Mouse (Mus musculus): ENCODE data around the gene Efhd2. TPM values are rescaled to one million over a fixed set of nuclear protein-coding genes. Genes with fewer than 3 reads are reported as not detected.

Efhd2 gene
- total RNA-seq (2012; rRNA removed), result 6.2 and 9.2 TPM in 2 replicates

GRCm38 (mm10) chr4:141874601-141875460 is at the start of gene Efhd2:
Gene Efhd2, minus strand, starts transcription at chr4:141874920.
- Histone ChIP-seq H3K9me3 (ENCODE audit: control insufficient read depth, insufficient read depth, low read depth, low read length) (no peaks in the 10 kb centered on the region), H3K4me3 (ENCODE audit: insufficient read depth in 1 of 2, low read depth in 1 of 2, low read length in 2 of 2, poor library complexity in 1 of 2, severe bottlenecking in 1 of 2) (peak within 1 kb of the TSS; percentile 75 to 95), H3K4me1 (ENCODE audit: control insufficient read depth in 2 of 2, insufficient read depth in 2 of 2, low read length in 2 of 2, poor library complexity in 1 of 2) (peaks cover 1 to 14% of the 10 kb centered on the region in 2 experiments; a peak in 1 of 4 replicates), H3K9ac (ENCODE audit: insufficient read depth, low read depth, low read length, poor library complexity, severe bottlenecking) (peak within 1 kb of the TSS; percentile 81), H3K27ac (ENCODE audit: insufficient read depth, low read depth, low read length, poor library complexity, severe bottlenecking) (no peak within 1 kb of the TSS), H3K36me3 (ENCODE audit: control insufficient read depth, insufficient read depth, low read length, poor library complexity, severe bottlenecking) (no peaks in the 10 kb centered on the region)
- DNase-seq (ENCODE audit: low read depth, low spot score), result peak; percentile 82
- in situ Hi-C loops (cut with MboI; ENCODE audit: low sequenced_read_pairs in 2 of 2, unreplicated experiment in 2 of 2), result no loop called here
- TF ChIP-seq CHD2 (IDR thresholded peaks at IDR 0.05; ENCODE audit: low read depth, low read length) (no peak), ZNF384 (IDR thresholded peaks at IDR 0.05; ENCODE audit: low read depth, low read length) (no peak), MAFK (IDR thresholded peaks at IDR 0.05; ENCODE audit: insufficient read depth, low read depth, low read length) (no peak), ZC3H11A (IDR thresholded peaks at IDR 0.05; ENCODE audit: borderline replicate concordance, low read depth, low read length) (no peak), HCFC1 (IDR thresholded peaks at IDR 0.05; ENCODE audit: borderline replicate concordance, insufficient read depth, low read length) (no peak)

- Histone ChIP-seq H3K4me3 (ENCODE audit: insufficient read depth in 1 of 2, low read depth in 1 of 2, low read length in 2 of 2, poor library complexity in 1 of 2, severe bottlenecking in 1 of 2) (no peak overlapping the region), H3K27ac (ENCODE audit: insufficient read depth, low read depth, low read length, poor library complexity, severe bottlenecking) (no peak overlapping the region), H3K9ac (ENCODE audit: insufficient read depth, low read depth, low read length, poor library complexity, severe bottlenecking) (no peak overlapping the region), H3K4me1 (ENCODE audit: control insufficient read depth in 2 of 2, insufficient read depth in 2 of 2, low read length in 2 of 2, poor library complexity in 1 of 2) (no peaks in the 10 kb centered on the region), H3K36me3 (ENCODE audit: control insufficient read depth, insufficient read depth, low read length, poor library complexity, severe bottlenecking) (no peaks in the 10 kb centered on the region), H3K9me3 (ENCODE audit: control insufficient read depth, insufficient read depth, low read depth, low read length) (no peaks in the 10 kb centered on the region)
- DNase-seq (ENCODE audit: low read depth, low spot score), result no peak
- TF ChIP-seq ZC3H11A (IDR thresholded peaks at IDR 0.05; ENCODE audit: borderline replicate concordance, low read depth, low read length) (no peak), HCFC1 (IDR thresholded peaks at IDR 0.05; ENCODE audit: borderline replicate concordance, insufficient read depth, low read length) (no peak), ZNF384 (IDR thresholded peaks at IDR 0.05; ENCODE audit: low read depth, low read length) (no peak), CHD2 (IDR thresholded peaks at IDR 0.05; ENCODE audit: low read depth, low read length) (no peak), MAFK (IDR thresholded peaks at IDR 0.05; ENCODE audit: insufficient read depth, low read depth, low read length) (no peak)
- in situ Hi-C loops (cut with MboI; ENCODE audit: low sequenced_read_pairs in 2 of 2, unreplicated experiment in 2 of 2), result no loop called here
Measured at GRCm38 (mm10) chr4:141923961-141924360, 49.2 kb upstream of the Efhd2 start.

- Histone ChIP-seq H3K4me3 (ENCODE audit: insufficient read depth in 1 of 2, low read depth in 1 of 2, low read length in 2 of 2, poor library complexity in 1 of 2, severe bottlenecking in 1 of 2) (no peak overlapping the region), H3K27ac (ENCODE audit: insufficient read depth, low read depth, low read length, poor library complexity, severe bottlenecking) (no peak overlapping the region), H3K36me3 (ENCODE audit: control insufficient read depth, insufficient read depth, low read length, poor library complexity, severe bottlenecking) (no peaks in the 10 kb centered on the region), H3K9ac (ENCODE audit: insufficient read depth, low read depth, low read length, poor library complexity, severe bottlenecking) (no peak overlapping the region), H3K9me3 (ENCODE audit: control insufficient read depth, insufficient read depth, low read depth, low read length) (no peaks in the 10 kb centered on the region), H3K4me1 (ENCODE audit: control insufficient read depth in 2 of 2, insufficient read depth in 2 of 2, low read length in 2 of 2, poor library complexity in 1 of 2) (no peaks in the 10 kb centered on the region)
- DNase-seq (ENCODE audit: low read depth, low spot score), result no peak
- in situ Hi-C loops (cut with MboI; ENCODE audit: low sequenced_read_pairs in 2 of 2, unreplicated experiment in 2 of 2), result no loop called here
- TF ChIP-seq ZNF384 (IDR thresholded peaks at IDR 0.05; ENCODE audit: low read depth, low read length) (no peak), CHD2 (IDR thresholded peaks at IDR 0.05; ENCODE audit: low read depth, low read length) (no peak), HCFC1 (IDR thresholded peaks at IDR 0.05; ENCODE audit: borderline replicate concordance, insufficient read depth, low read length) (no peak)
Measured at GRCm38 (mm10) chr4:141920391-141920790, 45.7 kb upstream of the Efhd2 start.

- Histone ChIP-seq H3K9ac (ENCODE audit: insufficient read depth, low read depth, low read length, poor library complexity, severe bottlenecking) (no peak overlapping the region), H3K9me3 (ENCODE audit: control insufficient read depth, insufficient read depth, low read depth, low read length) (no peaks in the 10 kb centered on the region), H3K36me3 (ENCODE audit: control insufficient read depth, insufficient read depth, low read length, poor library complexity, severe bottlenecking) (no peaks in the 10 kb centered on the region), H3K4me3 (ENCODE audit: insufficient read depth in 1 of 2, low read depth in 1 of 2, low read length in 2 of 2, poor library complexity in 1 of 2, severe bottlenecking in 1 of 2) (no peak overlapping the region), H3K4me1 (ENCODE audit: control insufficient read depth in 2 of 2, insufficient read depth in 2 of 2, low read length in 2 of 2, poor library complexity in 1 of 2) (no peaks in the 10 kb centered on the region), H3K27ac (ENCODE audit: insufficient read depth, low read depth, low read length, poor library complexity, severe bottlenecking) (no peak overlapping the region)
- TF ChIP-seq MAFK (IDR thresholded peaks at IDR 0.05; ENCODE audit: insufficient read depth, low read depth, low read length), result no peak
- TF ChIP-seq ZC3H11A (IDR thresholded peaks at IDR 0.05; ENCODE audit: borderline replicate concordance, low read depth, low read length), result no peak
- TF ChIP-seq CHD2 (IDR thresholded peaks at IDR 0.05; ENCODE audit: low read depth, low read length), result no peak
- no peak for TF ChIP-seq ZNF384 (IDR thresholded peaks at IDR 0.05; ENCODE audit: low read depth, low read length)
- no peak for TF ChIP-seq HCFC1 (IDR thresholded peaks at IDR 0.05; ENCODE audit: borderline replicate concordance, insufficient read depth, low read length)
- in situ Hi-C loops (cut with MboI; ENCODE audit: low sequenced_read_pairs in 2 of 2, unreplicated experiment in 2 of 2), result no loop called here
- no peak for DNase-seq (ENCODE audit: low read depth, low spot score)
Measured at GRCm38 (mm10) chr4:141917735-141918419, 43.2 kb upstream of the Efhd2 start.
